Mouse (Mus musculus) spleen, adult 18-20 months (tissue): ENCODE results near the gene Vmn2r19.
"Not testable (repeated sequence)": the region's sequence is repeated elsewhere in the genome, so short reads cannot be mapped to it uniquely, and the experiment has no call there.

ENCODE experiments used
- DNase-seq, 2 experiments: peaks; one replicate each; pipeline ENCODE4 v3.0.0; 2022; ENCODE audit warnings: mixed read lengths in 2 of 2

The Vmn2r19 gene

DNA sequence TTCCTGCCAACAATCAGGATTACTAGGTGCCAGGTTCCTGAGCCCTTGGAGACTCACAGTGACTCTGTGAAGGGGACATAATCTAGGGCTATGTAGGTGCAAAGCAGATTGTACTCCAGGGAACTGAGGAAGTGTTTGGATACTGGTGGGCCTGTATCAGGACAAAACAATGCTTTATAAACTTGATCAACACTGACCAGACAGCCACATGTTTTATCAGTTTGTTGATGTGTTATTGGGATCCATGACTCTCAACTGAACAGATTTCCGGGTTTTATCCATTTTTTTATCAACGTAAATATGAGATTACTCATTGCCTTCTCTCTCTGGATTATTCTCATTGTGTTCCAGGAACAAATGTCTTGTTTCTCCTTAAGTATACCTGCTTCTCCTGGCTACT is at the start of gene Vmn2r19:
Vmn2r19 (plus strand) TSS at position 301 of the 400 bp plus-strand sequence.
- no peak for DNase-seq

- no peak for DNase-seq
Observed at GRCm38 (mm10) chr6:123258946-123259345, 49.2 kb upstream of the Vmn2r19 start.

DNA sequence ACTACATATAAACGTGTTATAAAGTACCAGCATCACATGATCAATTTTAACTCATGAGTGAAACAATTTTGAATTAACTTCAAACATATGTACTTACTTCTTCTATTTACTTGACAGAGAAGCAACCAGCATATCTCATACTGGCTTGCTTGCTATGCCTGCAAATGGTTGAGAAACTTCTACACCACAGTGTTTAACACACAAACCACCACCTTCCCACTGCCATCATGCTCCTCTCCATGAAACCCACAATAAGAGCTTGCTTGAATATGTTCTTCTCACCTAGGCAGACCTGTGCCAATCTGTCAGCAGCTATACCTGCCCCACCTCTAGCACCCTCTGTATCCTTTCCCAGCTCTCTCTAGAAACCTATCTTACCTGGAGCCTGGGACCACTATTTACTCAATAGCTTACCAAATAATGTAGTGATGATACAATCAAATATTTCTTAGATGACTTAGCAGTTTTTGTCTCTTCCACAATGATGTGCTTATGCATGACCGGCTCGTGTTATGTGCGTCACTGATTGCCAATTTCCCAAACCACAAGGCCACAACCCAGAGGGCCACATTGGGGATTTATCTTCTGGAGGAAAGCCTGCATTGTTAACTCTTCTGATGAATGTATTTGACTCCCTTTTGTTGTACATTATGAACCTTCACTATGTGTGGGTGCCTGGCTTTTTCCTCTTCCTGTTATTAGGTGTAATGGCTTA is 48.1 kb upstream of the Vmn2r19 start:
- DNase-seq, result no peak

DNA sequence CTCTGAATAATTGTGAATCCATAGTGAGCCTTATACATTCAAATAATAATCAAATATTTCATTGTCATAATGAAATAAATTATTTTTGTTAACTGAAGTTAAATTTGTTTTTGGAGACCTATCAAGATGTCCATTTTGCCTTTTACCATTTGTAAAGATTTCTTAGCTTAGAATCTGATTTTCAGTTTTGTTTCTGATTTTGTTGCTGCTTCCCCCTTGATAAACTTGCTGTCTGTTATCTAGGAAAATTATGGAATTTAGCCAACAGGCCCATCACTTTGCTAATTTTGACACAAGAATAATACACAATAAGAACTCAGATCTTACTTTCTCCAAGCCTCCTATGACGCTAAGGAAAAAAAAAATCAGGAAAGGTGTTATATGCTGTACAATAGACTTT is 47.3 kb upstream of the Vmn2r19 start:
- no peak for DNase-seq

DNA sequence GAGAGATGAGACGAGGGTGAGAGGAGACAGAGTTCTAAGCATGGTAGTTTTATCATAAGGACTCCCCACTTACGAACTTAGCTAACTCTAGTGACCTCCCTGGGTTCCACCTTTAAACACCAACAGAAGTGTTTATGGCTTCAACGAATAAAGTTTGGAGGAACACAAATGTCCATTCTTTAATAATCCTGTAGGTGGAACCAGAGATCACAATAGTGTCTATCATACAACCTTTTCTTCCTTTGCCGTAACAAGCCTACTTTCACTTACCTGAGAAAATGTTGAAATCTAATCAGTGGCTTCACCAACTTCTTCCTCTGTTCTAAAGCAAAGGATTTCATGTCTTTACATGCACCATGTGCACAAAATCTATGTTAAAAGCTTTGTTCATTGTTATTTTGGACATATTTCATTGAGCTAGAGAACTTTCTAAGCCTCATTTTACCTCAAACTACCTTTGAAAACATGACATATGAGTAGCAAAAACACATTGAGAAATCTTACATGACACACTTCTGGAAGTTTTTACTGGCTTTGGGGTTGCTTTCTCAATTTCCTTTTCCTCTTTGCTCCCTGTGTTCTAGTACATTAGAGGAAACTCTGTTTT is 46.5 kb upstream of the Vmn2r19 start, which contains the start of gene Clec4d:
Clec4d (plus strand) TSS at position 557 of the 607 bp plus-strand sequence.
- DNase-seq, result no peak

DNA sequence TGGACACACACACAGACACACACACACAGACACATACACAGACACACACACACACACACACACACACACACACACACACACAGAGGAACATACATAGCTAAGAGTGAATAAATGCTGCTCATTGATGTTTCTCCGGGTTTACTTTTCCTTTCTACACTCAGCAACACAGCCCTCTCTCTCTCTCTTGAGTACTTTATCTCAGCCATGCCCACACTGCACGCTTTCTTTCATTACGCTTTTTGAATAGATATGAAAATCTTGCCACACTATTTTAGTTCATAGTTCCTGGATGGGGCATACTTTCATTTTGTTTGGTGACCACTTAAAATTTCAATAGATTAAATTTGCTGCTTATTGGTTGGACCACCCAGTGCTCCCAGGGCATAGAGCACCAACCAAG is 43.9 kb upstream of the Vmn2r19 start:
- no peak for DNase-seq

- DNase-seq, result no peak
Observed at GRCm38 (mm10) chr6:123265809-123266208, 42.3 kb upstream of the Vmn2r19 start.

GRCm38 (mm10) chr6:123266945-123267344 is 41.2 kb upstream of the Vmn2r19 start:
- DNase-seq, result no peak

DNA sequence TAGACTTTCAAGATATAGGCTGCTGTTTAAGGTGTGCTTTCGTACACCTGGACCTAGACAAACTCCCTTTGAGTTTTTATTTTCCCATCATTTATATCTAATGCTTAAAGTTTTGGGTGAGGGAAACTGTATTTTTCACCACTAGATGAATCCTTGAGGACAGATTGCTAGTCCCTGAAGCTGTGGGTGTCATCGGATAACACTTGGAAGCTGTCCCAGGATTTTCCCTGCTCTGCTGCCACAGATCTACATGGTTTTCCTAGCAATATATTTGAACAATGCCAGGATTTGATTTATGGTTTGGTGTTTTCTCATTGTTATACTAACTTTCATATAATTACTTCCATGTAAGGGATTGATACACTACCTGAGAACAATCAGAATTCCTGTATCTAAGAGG is 28.7 kb upstream of the Vmn2r19 start:
- no peak for DNase-seq

DNA sequence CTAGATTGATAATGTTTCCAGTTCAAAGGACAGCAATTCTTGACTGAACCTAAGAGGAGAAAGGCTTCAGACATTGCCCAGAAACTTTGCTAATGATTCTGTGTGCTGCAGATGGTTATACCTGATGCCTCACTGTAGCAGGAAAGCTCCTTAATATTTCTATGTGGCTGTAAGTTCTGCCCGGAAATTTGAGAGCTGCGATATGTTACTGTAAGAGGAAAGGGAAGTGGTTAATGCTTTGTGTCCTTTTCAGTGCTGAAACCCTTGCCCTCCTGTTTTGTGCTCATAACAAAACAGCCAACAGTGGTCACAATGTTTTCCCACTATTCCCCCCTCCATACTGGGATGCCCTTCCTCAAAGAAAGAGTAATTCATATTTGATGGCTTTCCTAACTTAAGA is 21.8 kb upstream of the Vmn2r19 start:
- DNase-seq, result no peak

DNA sequence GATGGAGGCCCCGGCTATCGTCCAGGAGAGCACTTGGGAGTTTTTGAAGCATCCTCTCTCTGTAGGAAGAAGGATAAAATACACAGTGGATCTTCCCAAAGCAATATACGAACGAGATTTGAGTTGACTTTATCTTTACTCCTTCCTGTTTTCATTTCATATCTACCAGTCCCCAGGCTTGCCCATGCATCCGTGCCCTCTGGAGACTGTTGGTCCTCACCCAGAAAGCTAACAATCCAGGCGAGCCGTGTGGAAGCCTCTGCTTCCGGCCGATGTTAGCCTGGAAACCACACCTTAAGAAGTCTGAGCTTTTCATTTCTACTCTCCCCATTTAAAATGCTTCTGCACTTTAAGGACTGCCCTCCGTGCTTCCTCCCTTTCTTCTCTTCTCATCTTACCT is 19.2 kb upstream of the Vmn2r19 start:
- DNase-seq, result no peak

GRCm38 (mm10) chr6:123289753-123290152 is 18.4 kb upstream of the Vmn2r19 start, which contains the start of gene Clec4e:
TSS of gene Clec4e (minus strand) at chr6:123289870.
- DNase-seq, result no peak

- DNase-seq, result no peak
Observed at GRCm38 (mm10) chr6:123292751-123293400, 15.3 kb upstream of the Vmn2r19 start.

DNA sequence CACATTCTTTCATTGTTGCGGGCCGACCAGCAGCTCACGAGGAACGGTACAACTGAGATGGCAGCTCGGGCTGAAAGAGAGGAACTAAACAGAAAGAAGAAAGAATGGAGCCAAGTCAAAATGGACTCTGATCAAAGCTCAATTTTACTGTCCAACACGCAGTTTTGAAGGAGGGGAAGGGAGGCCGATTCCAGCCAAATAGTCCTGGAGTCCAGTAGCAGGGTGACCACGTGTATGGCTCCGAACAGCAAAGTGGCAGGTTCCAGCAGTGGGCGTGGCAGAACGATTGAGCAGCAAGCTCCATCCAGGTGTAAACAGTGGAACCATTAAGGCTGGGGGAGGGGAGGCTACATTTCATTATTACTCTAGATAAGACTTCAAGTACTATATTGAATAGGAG is 14.6 kb upstream of the Vmn2r19 start:
- DNase-seq, result not testable (repeated sequence)

- DNase-seq, result no peak
Observed at GRCm38 (mm10) chr6:123296687-123297086, 11.4 kb upstream of the Vmn2r19 start.

DNA sequence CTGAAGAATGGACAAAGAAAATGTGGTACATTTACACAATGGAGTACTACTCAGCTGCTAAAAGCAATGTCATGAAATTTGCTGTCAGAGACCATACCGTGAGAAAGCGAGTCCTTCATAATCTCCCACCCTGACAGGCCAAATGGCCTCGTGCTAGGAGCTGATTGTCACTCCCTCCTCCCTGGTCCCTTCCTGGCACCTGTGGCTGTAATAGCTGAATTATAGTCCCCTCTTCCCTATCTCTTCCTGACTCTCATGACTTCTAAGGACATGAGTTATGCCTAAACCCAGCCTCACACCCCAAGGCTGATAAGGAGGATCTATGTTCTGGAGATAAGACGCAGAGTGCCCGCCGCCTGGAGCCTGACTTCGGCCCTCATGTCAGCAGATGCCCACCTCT is 1.8 kb upstream of the Vmn2r19 start:
- not testable (repeated sequence) for DNase-seq

DNA sequence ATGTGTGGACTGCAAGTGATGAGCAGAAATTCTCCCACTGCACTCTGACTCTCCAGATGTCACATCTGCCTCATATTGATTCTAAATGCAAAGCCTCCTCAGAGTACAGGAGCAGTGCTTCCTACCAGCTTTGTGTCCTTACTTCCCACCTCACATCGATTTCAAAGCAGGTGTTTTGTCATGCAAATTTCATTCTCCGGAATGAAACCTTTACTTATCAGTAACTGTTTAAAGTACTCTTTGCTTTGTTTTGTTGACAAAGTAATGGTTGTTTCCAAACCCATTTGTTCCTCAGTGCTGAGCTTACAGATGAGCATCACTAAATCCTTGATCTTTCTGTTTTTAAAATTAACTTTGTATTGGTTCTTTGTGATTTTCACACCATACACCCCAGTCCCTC is 24.4 kb downstream of the Vmn2r19 start:
- no peak for DNase-seq

DNA sequence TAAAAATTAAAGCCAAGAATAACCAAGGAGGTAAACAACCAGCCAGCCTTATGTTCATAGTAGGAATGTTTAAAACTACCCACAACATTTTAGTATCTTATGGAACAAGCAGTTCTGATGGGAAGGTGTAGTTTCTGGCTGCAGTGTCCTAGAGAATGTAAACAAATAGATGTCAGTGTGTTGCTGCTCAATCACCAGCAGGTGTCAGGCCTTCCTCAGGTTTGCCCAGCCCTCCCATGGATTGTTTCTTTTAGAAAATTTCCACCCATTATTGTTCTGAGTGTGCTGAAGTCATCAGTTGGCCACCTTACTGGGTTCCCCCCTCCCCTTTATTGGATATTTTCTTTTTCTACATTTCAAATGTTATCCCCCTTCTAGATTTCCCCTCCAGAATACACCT is 32.0 kb downstream of the Vmn2r19 start:
- DNase-seq, result no peak

DNA sequence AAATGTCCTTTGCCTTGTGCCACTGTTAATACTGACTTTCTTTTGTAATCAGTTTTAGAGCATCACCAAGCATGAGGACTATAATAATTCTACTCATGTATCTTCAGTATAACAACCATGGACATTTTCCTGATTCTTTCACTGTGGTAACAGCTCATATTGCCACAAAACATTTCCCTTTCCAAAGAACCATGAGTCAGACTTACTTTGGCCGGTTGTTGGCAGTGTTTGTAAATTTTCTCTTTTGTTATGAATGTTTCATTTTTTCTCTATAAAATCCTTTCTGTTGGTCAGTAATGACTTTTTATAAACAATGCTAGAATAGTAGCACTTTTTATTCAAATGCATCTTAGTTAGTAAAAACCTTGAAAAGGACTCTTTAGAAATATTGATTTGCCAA is 38.0 kb downstream of the Vmn2r19 start:
- no peak for DNase-seq
